Mouse (Mus musculus) kidney, postnatal 0 days (tissue): ENCODE data around the gene Rhobtb1. TPM values are rescaled to one million over a fixed set of nuclear protein-coding genes. Genes with fewer than 3 reads are reported as not detected.

ENCODE experiments used
- ATAC-seq: fragments of 200-750 bp; cut with Nextera tagmentation; replicated peaks from 2 replicates; pipeline ENCODE4 v1.8.0; 2017; ENCODE audit warnings: low read depth, moderate number of reproducible peaks, moderate TSS enrichment, moderate library complexity; ENCODE audit not compliant: low FRiP score
- DNase-seq: peaks from one replicate; pipeline ENCODE4 v3.0.0-alpha.2; 2016; ENCODE audit warnings: low spot score
- H3K27ac ChIP-seq: fragments of 300-500 bp; sonication (generic); 2 replicates; pipeline ENCODE4 v1.5.1; 2014; ENCODE audit warnings: mild to moderate bottlenecking
- H3K27me3 ChIP-seq: fragments of 300-500 bp; sonication (generic); 2 replicates; pipeline ENCODE4 v1.6.1; 2014; ENCODE audit warnings: low read length, mixed read lengths; ENCODE audit not compliant: insufficient read depth
- H3K36me3 ChIP-seq: fragments of 300-500 bp; sonication (generic); 2 replicates; pipeline ENCODE4 v1.6.1; 2014; ENCODE audit warnings: low read length, mixed read lengths; ENCODE audit not compliant: insufficient read depth
- H3K4me1 ChIP-seq: fragments of 300-500 bp; sonication (generic); replicated peaks from 2 replicates; pipeline ENCODE4 v1.6.1; 2014; ENCODE audit warnings: antibody characterized with exemption, low read length, mixed read lengths; ENCODE audit not compliant: insufficient read depth
- H3K4me2 ChIP-seq: fragments of 300-500 bp; sonication (generic); 2 replicates; pipeline ENCODE4 v1.6.1; 2014; ENCODE audit warnings: mild to moderate bottlenecking, low read length, moderate library complexity, mixed read lengths
- H3K4me3 ChIP-seq: fragments of 300-500 bp; sonication (generic); replicated peaks from 2 replicates; pipeline ENCODE4 v1.5.1; 2014; ENCODE audit warnings: low read depth, low read length
- H3K9ac ChIP-seq: fragments of 300-500 bp; sonication (generic); 2 replicates; pipeline ENCODE4 v1.6.1; 2014; ENCODE audit warnings: low read depth, low read length
- H3K9me3 ChIP-seq: fragments of 300-500 bp; sonication (generic); replicated peaks from 2 replicates; pipeline ENCODE4 v1.6.1; 2016; ENCODE audit warnings: low read length, inconsistent platforms, mixed read lengths
- CTCF ChIP-seq: IDR thresholded peaks from 2 replicates; pipeline ENCODE4 v1.5.1; 2016; ENCODE audit warnings: antibody characterized with exemption, low read depth, mild to moderate bottlenecking, moderate library complexity
- WGBS: fragments of 180-500 bp; shearing (Covaris S2); extraction: QIAGEN DNeasy Blood & Tissue Kit; methylation state at CpG from one replicate; pipeline ENCODE4 v1.1.7; 2014; 5-methylcytosine and 5-hydroxymethylcytosine counted together
- polyA plus RNA-seq: library from polyadenylated mRNA; unstranded; fragments of >200 nt; fragmentation: Nextera tagmentation; extraction: Ambion mirVana; gene quantifications from 2 replicates; pipeline ENCODE4 v1.2.1, GENCODE M21; 2015

Gene Rhobtb1
- polyA plus RNA-seq, 1 experiment from 2014 or later, result 24.6 TPM

DNA sequence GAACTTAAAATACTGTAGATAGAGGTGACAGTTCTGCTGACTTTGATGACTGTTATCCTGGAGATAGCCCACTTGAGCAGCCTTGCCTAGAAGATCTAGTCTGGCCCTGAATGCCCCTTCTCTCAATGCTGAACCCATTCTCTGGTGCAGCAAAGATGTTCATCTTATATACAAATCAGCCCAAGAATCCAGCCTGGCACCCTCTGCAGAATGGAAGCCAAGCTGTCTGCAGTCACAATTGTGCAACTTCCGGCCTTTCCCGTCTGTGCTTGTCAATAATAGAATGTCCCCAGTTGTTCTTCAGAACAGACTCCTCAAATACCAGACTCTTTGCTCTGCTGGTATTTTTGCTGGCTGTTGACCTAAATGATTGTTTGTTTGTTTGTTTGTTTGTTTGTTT is 89.3 kb downstream of the Rhobtb1 start:
- no peak for TF ChIP-seq CTCF
- Histone ChIP-seq H3K27ac (no peak overlapping the region), H3K9ac (no peak overlapping the region), H3K4me3 (no peak overlapping the region), H3K4me2 (no peak overlapping the region), H3K27me3 (no peaks in the 10 kb centered on the region), H3K4me1 (no peaks in the 10 kb centered on the region), H3K36me3 (no peaks in the 10 kb centered on the region), H3K9me3 (no peaks in the 10 kb centered on the region)
- DNase-seq (no peak), ATAC-seq (no peak)
- WGBS, result 92% methylated on average over 2 of the region's 2 CpGs

GRCm38 (mm10) chr10:69245151-69245550 is 93.9 kb downstream of the Rhobtb1 start:
- no peak overlapping the region for H3K4me3 ChIP-seq
- H3K36me3 ChIP-seq, result 0 out of 2 replicates have a peak, but pooled peaks cover under 1% of the 10 kb centered on the region
- H3K27me3 ChIP-seq, result no peaks in the 10 kb centered on the region
- no peak overlapping the region for H3K9ac ChIP-seq
- TF ChIP-seq CTCF, result no peak
- 76% methylated on average over 4 of the region's 4 CpGs for WGBS
- no peak for DNase-seq
- no peak for ATAC-seq
- H3K9me3 ChIP-seq, result no peaks in the 10 kb centered on the region
- no peaks in the 10 kb centered on the region for H3K4me1 ChIP-seq
- H3K27ac ChIP-seq, result no peak overlapping the region
- no peak overlapping the region for H3K4me2 ChIP-seq

- Histone ChIP-seq H3K4me2 (no peak overlapping the region), H3K27ac (no peak overlapping the region), H3K9me3 (no peaks in the 10 kb centered on the region), H3K27me3 (no peaks in the 10 kb centered on the region), H3K4me1 (no peaks in the 10 kb centered on the region), H3K9ac (no peak overlapping the region), H3K36me3 (0 out of 2 replicates have a peak, but pooled peaks cover 3% of the 10 kb centered on the region), H3K4me3 (no peak overlapping the region)
- no peak for TF ChIP-seq CTCF
- DNase-seq (no peak), ATAC-seq (no peak)
- 73% methylated on average over 10 of the region's 10 CpGs for WGBS
These were observed 94.9 kb downstream of the Rhobtb1 start for GRCm38 (mm10) chr10:69245906-69246668.

DNA sequence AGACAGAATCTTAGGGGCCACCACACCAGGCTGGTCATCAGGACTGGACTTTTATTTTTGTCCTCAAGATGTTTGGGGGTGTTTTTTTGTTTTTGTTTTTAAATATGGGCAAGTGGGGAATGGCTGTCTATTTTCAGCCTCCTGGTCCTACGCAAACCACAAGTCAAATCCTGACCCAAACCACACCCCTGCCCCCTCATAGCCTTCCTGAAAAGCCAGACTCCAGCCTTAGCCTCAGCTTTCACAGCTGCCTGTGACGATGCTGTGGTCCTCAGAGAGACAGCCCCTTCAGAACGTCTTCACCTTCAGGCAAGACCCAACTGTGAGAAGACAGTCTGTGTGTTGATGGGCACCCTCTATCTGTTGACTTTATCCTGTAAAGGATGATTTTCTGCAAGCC is 95.5 kb downstream of the Rhobtb1 start:
- ATAC-seq (no peak), DNase-seq (no peak)
- no peak overlapping the region for H3K4me2 ChIP-seq
- 0 out of 2 replicates have a peak, but pooled peaks cover 3% of the 10 kb centered on the region for H3K36me3 ChIP-seq
- TF ChIP-seq CTCF, result no peak
- no peak overlapping the region for H3K9ac ChIP-seq
- no peaks in the 10 kb centered on the region for H3K4me1 ChIP-seq
- no peak overlapping the region for H3K4me3 ChIP-seq
- no peaks in the 10 kb centered on the region for H3K27me3 ChIP-seq
- H3K27ac ChIP-seq, result no peak overlapping the region
- no peaks in the 10 kb centered on the region for H3K9me3 ChIP-seq
- 81% methylated on average over 3 of the region's 3 CpGs for WGBS

DNA sequence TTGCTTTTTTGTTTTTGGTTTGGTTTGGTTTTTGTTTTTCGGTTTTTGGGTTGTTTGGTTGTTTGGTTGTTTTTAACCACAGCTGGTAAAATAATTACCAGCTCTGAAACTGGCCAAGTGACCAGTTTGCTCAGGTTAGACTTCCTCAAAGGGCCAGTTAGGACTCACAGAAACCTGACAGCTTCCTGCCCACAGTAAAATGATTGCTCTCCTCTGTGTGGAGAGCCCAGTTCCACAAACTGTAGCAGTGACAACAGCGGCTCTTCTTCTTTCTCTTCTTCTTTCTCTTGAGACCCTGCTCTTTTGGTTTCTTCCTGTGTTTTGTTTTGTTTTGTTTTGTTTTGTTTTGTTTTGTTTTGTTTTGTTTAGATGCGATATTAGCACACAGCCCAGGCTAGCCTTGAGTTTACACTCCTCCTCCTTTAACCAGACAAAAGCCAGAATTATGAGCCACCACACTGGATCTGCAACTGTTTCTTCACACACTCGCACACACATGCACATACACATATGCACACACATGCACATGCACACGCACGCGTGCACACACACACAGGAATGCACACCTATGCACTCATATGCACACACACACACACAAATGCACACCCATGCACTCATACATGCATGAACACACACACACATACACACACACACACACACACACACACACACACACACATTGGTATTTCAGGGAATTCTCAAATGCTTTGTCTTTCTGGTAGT is 96.2 kb downstream of the Rhobtb1 start:
- no peak for TF ChIP-seq CTCF
- DNase-seq, result no peak
- H3K36me3 ChIP-seq, result 0 out of 2 replicates have a peak, but pooled peaks cover 3% of the 10 kb centered on the region

DNA sequence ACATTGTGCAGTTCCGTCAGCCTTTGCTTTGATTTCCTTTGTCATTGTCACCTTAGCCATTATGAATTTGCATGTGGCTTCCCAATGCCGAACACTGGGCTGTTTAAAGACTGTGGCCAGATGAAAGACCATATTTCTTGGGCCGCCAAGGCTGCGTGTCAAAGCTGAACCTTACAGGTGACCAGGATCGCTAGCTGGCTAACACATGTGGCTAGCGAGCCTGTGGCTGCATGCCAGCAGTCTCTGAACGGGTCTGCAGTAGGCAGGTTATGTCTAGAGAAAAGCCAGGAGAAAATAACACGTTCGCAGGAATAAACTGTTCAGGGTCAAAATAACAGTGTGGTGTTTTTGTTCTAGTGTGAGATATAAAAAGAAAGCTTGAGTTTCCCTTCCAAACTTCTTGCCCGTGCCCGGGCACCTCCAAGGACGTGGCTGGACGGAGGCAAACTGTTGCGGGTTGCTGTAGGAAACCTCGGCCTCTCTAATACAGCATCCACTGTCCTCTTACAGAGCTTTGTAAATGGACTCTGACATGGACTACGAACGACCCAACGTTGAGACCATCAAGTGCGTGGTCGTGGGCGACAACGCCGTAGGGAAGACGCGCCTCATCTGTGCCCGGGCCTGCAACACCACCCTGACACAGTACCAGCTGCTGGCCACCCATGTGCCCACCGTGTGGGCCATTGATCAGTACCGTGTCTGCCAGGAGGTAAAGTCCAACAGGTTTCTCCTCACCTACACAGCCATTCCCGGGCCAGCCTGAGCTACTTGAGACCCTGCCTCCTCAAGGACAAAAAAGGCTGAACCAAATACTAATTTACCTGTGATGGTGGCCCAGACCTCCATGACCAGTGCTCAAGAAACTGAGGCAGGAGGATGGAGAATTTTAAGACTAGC is 97.3 kb downstream of the Rhobtb1 start:
- Histone ChIP-seq H3K4me2 (no peak overlapping the region), H3K27me3 (no peaks in the 10 kb centered on the region), H3K9ac (no peak overlapping the region), H3K4me3 (no peak overlapping the region), H3K36me3 (0 out of 2 replicates have a peak, but pooled peaks cover 3% of the 10 kb centered on the region), H3K9me3 (no peaks in the 10 kb centered on the region), H3K4me1 (peaks cover 12% of the 10 kb centered on the region), H3K27ac (no peak overlapping the region)
- DNase-seq (no peak), ATAC-seq (no peak)
- TF ChIP-seq CTCF, result no peak
- WGBS, result 82% methylated on average over 29 of the region's 29 CpGs

More for the DNA sequence above, 96.2 kb downstream of the Rhobtb1 start:
- H3K4me3 ChIP-seq, result no peak overlapping the region
- H3K9me3 ChIP-seq, result no peaks in the 10 kb centered on the region
- peaks cover 4% of the 10 kb centered on the region for H3K4me1 ChIP-seq
- no peak overlapping the region for H3K27ac ChIP-seq
- H3K4me2 ChIP-seq, result no peak overlapping the region
- H3K9ac ChIP-seq, result no peak overlapping the region
- 97% methylated on average over 7 of the region's 7 CpGs for WGBS
- H3K27me3 ChIP-seq, result no peaks in the 10 kb centered on the region
- no peak for ATAC-seq
